Mouse (Mus musculus) embryonic fibroblast, embryonic 13.5 days (primary cell): ENCODE data around the gene Slbp.

Source experiments
- CTCF ChIP-seq: IDR thresholded peaks from 2 replicates; pipeline ENCODE4 v1.5.1; 2011; ENCODE audit warnings: mild to moderate bottlenecking, control low read depth, low read length, moderate library complexity, borderline replicate concordance; ENCODE audit not compliant: insufficient read depth
- POLR2A ChIP-seq: IDR thresholded peaks from 2 replicates; pipeline ENCODE4 v1.6.1; 2011; ENCODE audit warnings: low read depth, mild to moderate bottlenecking, control low read depth, low read length, moderate library complexity

DNA sequence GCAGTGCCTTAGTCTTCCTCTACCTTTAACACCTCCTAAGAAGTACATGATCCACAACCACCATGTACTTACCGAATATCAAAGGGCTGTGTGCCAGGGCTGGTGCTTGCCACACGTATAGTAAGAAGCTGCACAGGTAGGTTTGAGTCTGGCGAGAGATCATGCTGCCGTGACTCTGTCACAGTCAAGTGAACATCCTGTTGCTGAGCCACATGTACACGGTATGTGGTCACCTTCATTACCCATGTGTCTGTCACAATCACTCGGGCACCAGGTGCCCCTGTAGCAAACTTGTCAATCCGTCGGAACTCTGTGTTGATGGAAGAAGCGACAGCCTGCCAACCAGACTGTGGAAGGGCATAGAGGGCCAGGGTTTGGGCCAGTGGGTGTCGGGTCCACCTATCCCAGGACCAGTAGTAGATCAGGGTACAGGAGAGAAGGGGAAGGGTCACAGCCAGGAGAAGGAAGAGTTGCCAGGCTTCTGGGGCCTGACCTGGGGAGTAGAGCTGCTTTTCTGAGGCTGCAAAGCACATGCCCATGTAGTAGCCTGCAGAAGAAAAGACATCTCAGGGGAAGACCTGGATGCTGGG lies 3.0 kb upstream of the Slbp start:
- TF ChIP-seq POLR2A, result no peak
- no peak for TF ChIP-seq CTCF
